Mouse (Mus musculus) induced T-regulatory cell, adult 2 months (primary cell): ENCODE results near the gene Urah.

ENCODE experiments used
- DNase-seq: peaks from one replicate; pipeline ENCODE4 v3.0.0-alpha.2; 2012; ENCODE audit warnings: low read depth

Urah gene

DNA sequence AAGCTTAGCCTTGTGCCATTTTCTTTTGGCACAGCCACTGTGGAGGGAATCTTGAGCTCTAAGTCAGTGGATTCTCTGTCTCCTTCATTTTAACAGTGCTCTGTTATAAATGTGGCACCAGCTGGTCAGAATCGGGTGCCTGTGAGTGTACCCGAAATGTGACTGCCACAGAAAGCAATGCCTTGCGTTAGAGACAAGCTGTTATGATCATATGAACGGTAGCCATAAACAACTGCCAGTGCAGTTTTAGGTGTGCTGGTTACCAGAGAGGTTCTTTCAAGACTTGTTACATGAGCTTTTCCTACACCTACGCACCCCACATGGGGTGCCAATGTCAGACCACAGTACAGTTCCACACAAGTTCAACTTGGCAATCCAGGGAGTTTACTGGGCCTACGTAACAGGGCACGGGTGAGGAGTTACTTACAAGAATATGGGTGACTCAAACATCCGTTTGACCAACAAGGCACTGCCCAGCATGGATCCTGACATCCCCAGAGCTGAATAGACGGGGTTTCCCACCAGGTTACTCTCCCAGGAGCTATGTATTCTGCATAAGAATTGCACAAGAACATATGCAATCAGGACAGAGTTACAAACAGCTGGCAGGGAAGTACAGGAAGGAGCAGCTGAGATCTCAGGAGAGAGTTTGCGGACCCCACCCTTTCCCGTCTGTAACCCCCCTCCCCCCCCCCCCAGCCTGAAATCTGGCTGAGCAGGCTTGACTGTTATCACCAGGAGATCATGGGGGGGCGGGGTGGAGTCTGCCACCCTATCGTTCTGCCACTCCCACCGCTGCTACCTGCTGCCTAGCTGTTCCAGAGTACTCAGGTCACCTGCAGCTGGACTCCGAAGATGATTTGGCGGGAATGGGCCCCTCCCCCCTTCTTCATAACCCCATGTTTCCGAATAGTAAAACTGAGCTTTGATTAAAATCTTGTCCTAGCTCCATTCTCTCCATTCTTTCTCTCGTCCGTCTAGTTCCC lies 6.2 kb downstream of the Urah start:
- DNase-seq, result no peak

DNA sequence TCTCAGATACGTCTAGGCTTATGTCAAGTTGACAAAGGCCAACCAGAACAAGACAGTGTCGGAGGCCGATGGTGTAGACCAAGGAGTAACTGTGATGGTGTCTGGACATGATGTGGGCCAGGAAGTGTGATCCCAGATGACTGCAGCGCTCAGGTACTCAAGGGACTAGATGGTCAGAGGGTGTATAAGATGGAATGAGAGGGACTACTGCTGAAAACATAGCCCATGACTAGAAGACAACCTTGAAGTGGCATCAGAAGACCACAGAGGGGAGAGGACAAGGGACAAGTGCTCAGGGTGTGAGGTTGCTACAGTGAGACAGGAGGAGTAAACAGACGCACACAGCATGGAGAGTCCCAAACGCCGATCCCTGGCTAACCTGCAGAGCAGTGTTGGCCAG lies 9.0 kb downstream of the Urah start:
- DNase-seq, result no peak

DNA sequence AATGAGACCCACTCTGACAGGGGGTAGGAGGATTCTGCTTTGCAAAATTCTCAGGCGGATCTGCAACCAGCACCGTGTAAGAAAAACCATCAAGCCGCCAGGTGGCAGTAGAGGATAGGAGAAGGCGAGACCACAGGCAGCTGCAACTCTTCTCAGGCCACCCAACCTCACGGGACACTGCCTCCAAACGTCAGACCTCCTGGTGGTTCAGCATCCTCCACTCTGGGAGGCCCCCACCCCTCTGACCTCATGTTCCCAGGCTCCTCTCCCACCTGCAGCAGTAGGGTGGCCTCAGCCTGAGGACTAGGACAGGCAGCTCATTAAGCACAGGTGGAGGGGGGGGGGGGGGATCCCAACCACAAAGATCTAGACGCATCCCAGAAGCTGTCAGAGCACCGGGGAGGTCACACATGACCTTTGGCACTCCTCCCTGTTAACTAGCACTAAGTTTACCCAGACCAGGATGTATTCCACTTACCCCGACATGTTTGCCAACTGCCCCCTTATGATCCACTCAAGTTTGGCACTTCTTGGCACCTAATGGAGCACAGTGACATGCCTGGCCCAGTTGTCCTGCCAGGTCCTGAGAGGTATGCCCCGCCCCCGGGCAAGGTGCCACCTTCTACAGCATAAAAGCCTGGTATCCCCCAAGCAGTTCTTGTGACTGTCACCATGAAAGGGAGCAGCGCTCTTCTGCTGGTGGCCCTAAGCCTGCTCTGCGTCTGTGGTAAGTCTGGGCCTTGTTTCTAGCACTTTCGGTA lies 10.3 kb downstream of the Urah start, which contains the start of gene Scgb1c1:
Gene Scgb1c1, plus strand, starts transcription at position 643 of the 761 bp plus-strand sequence.
- peak; percentile 94 for DNase-seq

DNA sequence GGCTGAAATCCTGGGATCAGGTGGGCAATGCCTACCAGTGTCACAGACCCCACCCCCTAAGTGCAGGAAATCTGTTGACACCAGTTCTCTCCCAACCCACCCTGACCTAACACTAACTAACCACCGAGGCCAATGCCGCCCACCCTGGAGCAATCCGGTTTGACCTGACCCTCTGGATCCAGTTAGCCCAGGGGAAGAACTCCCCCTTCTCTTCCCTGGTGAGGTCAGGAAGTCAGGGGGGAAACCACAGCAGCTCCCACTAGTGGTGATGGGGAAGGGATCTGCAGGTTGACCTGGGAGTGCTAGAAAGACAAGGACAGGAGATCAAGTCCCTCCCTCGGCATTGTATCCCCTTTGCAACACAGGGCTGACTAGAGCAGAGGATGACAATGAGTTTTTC lies 10.9 kb downstream of the Urah start:
- no peak for DNase-seq

DNA sequence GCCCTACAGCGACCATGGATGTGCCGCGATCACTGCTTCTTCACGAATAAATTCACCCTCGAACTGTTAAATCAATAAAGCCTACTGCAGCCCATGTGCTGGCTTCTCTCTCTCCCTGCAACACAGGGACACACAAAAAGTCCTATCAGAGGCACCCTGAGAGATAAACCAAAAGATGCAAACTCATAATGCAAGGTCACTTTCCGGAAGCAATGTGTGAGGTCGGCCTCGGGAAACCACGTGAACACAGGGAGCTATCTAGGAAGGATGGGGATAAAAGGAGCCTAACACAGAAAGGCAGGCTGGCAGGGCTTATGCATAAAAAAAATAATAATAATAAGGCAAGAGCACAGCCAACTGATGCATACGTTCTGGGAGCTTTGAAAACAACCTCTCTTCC lies 11.9 kb downstream of the Urah start:
- no peak for DNase-seq

DNA sequence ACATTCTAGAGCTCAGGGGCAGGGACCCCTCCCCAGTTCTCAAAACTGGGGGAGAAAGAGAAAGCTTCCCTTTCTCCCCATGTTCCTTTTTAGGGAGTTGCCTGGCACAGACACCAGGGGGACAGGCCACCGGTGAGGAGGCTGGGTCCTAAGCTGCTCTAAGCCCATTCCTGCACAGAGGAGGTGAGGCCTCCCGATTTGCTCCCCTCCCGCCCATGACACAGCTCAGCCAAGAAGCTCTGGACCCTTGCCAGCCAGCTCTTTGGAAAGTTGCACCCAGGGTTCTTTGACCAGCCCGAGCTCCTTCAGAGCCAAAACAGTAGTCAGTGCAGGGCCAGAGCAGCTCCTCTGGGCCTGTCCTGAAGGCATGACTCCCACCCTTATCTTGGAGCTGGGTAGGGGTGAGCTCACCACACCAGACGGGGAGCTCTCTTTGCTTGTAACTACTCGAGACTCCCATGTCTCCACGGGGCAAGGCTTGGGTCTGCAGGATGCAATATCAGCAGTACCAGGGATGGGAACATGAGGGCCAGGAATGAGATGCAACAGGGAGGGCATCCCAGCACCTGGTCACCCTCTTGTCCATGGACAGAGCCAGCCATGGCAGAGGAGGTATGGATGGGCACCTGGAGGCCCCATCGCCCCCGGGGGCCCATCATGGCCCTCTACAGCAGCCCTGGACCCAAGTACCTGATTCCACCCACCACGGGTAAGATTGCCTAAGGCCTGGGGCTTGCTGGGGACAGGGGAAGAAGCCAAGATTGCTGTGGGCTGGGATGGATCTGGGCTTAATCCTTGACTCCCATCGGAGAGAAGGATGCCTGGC lies 13.2 kb downstream of the Urah start, which contains the start of gene Odf3:
Gene Odf3, plus strand, starts transcription at position 51 of the 826 bp plus-strand sequence.
- DNase-seq, result no peak

DNA sequence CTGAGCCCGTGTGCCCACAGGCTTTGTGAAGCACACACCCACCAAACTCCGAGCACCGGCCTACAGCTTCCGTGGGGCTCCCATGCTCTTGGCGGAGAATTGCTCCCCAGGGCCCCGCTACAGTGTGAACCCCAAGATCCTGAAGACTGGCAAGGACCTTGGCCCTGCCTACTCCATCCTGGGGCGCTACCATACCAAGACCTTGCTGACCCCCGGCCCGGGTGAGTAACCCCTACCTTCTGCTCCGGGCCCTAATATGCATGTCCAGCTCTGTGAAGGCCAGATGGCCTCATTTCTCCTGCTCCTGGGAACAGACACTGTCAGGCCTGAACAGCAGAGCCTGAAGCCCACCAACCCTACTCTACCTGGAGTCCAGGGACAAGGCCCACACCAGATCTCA lies 13.8 kb downstream of the Urah start:
- DNase-seq, result no peak

DNA sequence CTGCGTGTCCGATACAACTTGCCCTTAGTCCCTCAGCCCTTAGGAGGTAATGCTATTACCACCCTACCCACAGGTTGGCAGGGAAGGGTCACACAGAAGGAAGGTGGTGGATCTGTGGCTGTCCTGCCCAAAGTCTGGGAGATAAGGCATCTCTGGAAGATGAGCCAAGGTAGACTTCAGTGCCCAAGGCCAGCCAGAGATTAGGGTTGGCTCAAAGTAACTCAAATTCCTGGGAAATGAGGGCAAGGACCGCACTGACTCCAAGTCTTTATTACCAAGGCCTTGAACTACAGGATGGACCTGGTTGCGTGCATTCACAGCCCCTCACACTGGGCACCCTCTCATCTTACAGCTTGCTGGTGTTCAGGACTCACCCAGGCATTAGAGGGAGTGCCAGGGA lies 17.1 kb downstream of the Urah start:
- no peak for DNase-seq

DNA sequence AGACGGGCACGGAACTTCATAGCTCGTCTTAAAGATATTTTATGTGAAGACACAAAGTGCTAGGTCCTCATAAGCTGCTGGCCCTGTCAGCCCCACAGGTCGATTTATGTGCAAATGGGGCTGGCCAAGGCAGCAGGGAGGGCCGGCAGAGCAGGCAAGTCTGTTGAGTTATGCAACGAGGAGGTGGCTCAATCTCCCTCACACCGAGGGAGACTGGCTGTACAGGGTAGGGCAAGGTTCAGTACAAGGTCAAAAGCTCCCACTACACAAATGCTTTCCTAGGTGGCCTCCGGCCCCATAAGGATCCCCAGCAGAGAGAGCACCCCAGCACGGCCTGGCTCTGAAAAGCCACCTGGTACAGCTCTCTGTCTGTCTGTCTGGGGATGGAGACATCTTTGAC lies 18.6 kb downstream of the Urah start:
- DNase-seq, result no peak

DNA sequence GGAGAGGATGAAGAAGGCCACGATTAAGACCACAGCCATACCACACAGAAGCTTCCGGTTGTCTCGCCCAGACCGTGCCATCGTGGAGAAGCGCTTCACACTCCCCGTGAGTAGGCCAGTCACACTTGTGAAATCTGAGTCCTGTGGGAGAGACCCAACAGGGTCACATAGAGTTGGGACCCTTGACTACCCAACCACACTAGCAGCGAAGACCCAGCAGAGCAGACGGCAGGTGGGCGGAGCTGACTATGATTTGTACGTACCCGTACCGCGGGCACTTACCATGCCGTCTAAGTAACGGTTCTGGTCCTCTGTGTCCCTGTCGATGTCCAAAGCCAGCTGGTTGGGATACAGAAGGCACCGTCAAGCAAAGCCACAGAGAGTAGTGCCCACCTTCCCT lies 19.7 kb downstream of the Urah start:
- DNase-seq, result no peak

DNA sequence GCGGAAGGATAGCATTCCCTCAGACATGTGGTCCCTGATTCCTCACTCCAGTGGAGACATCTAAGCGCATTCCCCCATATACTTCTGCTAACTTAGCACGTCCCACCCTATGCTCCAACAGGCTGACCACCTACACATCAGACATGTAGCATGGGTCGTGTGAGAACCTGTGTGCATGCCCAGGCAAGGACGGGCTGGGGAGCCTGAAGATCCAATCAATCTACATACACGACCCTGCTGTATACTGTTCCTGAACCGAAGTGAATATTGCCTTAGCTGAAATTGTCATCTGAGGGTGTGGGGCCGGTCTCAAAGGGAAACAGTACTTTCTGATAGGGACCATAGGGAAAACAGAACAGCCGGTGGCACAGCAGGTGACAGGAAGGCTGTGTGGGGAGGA lies 20.4 kb downstream of the Urah start:
- no peak for DNase-seq

DNA sequence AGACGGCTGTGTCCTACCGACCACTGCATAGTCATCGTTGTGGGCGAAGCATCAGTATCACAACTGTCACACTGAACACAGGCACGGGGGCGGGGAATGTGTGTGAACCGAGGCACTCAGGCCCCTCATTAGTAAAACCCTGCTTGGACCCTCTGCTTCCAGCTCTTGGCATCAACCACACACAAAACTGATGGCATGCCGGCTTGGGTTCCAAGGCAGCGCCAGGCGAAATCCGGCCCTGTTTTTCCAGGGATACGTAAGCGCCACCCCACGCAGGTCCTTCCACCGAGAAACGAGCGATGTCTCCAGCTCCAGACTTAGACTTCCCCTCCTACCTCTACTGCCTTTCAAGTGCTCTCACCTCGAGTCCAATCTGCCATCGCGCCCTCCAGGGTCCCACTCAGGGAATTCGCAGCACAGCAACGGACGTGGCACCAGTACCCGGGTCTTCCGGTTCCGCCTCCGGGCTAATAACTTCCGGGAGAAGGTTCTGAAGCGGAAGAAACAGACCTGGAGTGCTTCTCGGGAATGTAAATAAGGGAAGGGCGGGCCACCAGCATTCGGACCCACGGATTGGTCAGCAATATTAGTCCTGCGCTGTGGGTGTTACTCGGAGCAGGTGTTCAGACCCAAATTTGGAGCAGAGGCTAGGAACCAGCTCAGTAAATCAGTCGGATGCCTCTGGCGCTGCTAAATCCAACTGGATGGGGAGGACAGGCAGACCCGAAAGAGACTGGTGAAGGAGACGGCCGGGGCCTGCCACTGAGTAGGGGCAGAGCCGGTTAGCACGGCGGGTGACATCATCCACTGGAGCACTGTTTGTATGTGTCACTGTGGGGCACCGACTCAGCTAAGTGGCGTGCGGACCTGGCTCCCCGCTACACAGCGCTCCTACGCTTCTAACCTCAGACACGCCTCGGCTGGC lies 21.3 kb downstream of the Urah start, which contains the start of gene Gm45785:
Gene Gm45785, minus strand, starts transcription at position 472 of the 925 bp plus-strand sequence.
- DNase-seq, result peak; percentile 92

DNA sequence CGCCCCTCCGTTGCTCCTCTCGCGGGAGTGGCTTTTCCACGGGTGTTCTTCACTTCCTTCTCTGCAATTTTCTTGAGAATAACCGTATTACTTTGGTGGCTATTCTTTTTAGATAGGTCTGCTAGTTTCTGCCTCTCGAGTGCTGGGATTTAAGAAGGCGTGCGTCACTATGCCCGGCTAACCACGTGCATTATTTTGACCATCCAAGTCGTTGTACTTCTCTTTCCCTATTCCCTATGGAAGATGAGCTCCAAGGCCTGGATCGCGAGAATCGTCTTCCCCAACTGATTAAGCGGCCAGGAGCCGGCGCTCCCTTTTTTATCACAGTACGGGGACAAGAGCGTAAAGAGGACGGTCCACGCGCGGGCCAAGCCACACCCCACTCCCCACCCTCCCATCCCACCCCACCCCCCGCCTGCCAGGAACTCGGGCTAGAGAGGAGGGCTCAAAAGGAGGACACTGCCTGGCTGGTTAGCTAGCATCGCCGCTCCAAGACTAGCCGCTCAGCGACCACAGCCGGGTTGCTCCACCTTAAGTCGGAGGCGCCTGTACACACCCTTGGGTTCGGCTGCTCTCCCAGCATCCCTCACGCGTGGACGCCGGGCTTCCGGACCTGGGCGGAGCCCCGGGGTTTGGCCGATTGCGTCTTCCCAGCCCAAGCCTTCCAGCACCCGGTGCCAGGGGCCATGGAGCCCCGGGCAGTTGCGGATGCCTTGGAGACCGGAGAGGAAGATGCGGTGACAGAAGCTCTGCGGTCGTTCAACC lies 22.1 kb downstream of the Urah start, which contains the start of gene Ric8a:
Gene Ric8a, plus strand, starts transcription at position 173 of the 765 bp plus-strand sequence.
- DNase-seq, result peak; percentile 92

DNA sequence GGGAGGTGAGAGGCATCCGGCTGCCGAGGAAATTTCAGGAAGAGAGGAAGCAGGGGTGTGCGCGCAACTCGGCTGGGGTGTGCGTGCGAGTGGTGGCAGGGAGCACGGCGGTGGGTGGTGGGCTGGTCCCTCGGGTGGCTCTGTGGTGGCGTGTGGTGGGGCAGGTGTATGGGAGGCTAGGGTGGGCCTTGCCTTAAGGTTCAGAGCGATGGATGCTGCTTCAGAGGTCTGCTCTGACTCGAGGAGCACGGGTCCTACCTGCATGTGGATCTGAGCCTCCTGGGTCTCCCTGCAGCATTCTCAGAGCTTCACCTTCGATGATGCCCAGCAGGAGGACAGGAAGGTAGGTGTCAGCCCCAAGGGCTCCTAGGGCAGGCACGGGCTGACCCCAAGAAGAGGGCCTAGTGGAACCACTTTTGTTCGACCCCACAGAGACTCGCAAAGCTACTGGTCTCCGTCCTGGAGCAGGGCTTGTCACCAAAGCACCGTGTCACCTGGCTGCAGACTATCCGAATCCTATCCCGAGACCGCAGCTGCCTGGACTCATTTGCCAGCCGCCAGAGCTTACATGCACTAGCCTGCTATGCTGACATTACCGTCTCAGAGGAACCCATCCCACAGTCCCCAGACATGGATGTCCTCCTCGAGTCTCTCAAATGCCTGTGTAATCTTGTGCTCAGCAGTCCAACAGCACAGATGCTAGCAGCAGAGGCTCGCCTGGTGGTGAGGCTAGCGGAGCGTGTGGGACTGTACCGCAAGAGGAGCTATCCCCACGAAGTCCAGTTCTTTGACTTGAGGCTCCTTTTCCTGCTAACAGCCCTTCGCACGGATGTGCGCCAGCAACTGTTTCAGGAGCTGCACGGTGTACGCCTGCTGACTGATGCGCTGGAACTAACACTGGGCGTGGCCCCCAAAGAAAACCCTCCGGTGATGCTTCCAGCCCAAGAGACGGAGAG lies 23.0 kb downstream of the Urah start, which contains the start of gene Bet1l:
Gene Bet1l, minus strand, starts transcription at position 28 of the 956 bp plus-strand sequence.
- DNase-seq, result no peak

DNA sequence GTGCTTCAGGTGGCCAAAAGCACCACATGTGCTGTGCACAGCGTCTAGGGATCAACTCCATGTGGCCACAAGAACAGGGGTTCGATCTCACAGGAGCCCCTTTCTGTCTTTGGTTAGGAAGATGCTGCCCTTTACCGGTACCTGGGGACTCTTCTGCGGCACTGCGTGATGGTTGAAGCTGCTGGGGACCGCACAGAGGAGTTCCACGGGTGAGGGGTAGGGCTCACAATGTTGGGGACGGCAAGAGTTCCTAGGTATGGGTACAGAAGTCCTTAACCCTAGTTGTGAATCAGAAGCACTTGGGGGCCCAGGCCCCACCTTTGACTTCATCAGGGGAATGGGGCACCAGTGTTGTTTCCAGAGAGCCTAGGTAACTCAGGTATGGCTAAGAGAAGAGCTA lies 23.9 kb downstream of the Urah start:
- DNase-seq, result no peak

DNA sequence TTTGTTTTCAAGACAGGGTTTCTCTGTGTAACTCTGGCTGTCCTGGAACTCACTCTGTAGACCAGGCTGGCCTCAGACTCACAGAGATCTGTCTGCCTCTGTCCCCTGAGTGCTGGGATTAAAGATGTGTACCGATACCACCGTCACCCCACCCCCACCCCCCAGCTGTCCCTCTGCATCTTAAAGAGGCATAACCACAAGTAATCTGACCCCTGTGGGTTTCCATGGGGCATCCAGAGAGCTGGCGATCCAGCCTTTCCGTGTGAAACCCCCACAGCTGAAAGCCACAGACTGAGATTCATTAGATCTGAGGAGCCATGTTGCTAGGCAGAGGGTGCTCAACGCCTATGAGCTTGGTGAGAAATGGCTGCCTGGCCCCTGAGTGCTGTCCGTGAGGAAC lies 25.2 kb downstream of the Urah start:
- DNase-seq, result no peak

DNA sequence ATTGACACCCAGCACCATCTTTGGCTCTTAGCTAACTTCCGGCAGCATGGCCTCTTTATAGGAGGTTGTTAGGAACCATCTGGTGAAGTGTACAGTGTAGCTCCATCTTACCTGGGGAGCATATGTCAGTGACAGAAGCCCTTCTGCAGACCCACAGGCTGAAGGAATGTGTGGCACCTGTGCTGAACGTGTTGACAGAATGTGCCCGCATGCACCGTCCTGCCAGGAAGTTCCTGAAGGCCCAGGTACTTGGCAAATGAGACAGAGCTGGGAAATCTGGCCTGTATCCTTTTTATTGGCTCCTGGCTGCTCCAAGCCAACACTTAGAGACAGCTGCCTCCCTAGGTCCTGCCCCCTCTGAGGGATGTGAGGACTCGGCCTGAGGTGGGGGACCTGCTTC lies 25.9 kb downstream of the Urah start:
- DNase-seq, result no peak

DNA sequence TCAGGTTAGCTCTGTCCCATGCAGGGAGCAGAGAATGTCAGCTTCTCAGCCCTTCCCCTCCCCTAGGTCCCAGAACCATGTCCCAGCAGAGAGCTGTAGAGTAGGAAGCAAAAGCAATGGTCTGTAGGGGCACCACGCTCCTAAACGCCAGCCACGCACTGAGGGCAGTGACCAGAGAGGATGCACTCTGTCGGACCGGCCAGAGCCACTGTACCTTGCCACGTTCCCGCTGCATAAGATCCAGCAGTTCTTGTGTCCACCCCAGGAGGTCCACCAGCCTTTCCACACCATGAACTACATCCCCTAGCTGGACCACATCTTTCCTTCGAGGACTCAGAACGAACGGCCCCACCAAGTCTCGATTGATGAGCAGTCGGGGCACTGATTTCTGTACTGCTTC lies 29.9 kb downstream of the Urah start:
- DNase-seq, result no peak

DNA sequence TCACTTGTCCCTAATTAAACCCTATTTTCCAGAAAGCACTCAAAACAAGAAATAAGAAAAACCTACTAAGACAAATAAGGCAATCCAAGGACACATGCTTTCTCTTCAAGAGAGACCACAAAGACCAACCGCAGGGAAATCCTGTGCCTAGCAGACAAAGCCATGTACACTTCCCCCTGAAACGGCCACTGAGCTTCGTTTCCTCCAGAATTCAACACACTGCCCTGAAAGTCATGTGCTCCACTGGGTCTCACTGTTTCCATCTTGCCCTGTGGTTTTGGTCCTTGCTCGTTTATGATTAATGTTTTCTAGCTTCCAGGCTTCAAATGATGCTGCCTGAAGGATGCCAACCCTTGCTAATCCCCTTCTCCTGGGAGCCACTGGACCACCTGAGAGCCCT lies 39.4 kb downstream of the Urah start:
- DNase-seq, result no peak
